Mouse (Mus musculus) hindbrain, embryonic 15.5 days (tissue): Measurements from ENCODE around the gene Epb41l4b. TPM values are rescaled to one million over a fixed set of nuclear protein-coding genes. Genes with fewer than 3 reads are reported as not detected.

Source experiments
- ATAC-seq: fragments of 200-750 bp; cut with Nextera tagmentation; 2 replicates; pipeline ENCODE4 v1.8.0; 2017; ENCODE audit warnings: low read depth, moderate number of reproducible peaks, moderate TSS enrichment; ENCODE audit not compliant: low FRiP score
- H3K27ac ChIP-seq: fragments of 300-500 bp; sonication (generic); replicated peaks from 2 replicates; pipeline ENCODE4 v1.5.1; 2015; ENCODE audit warnings: mild to moderate bottlenecking, inconsistent platforms
- H3K27me3 ChIP-seq: fragments of 300-500 bp; sonication (generic); 2 replicates; pipeline ENCODE4 v1.6.1; 2015; ENCODE audit warnings: control low read depth, inconsistent platforms
- H3K36me3 ChIP-seq: fragments of 300-500 bp; sonication (generic); 2 replicates; pipeline ENCODE4 v1.6.1; 2015; ENCODE audit warnings: control low read depth, inconsistent platforms
- H3K4me1 ChIP-seq: fragments of 300-500 bp; sonication (generic); replicated peaks from 2 replicates; pipeline ENCODE4 v1.6.1; 2015; ENCODE audit warnings: control low read depth, inconsistent platforms
- H3K4me2 ChIP-seq: fragments of 300-500 bp; sonication (generic); 2 replicates; pipeline ENCODE4 v1.6.1; 2015; ENCODE audit warnings: moderate library complexity, mild to moderate bottlenecking, inconsistent platforms
- H3K4me3 ChIP-seq: fragments of 300-500 bp; sonication (generic); 2 replicates; pipeline ENCODE4 v1.5.1; 2015; ENCODE audit warnings: mild to moderate bottlenecking, inconsistent platforms
- H3K9ac ChIP-seq: fragments of 300-500 bp; sonication (generic); 2 replicates; pipeline ENCODE4 v1.6.1; 2015; ENCODE audit warnings: inconsistent platforms
- H3K9me3 ChIP-seq: fragments of 300-500 bp; sonication (generic); 2 replicates; pipeline ENCODE4 v1.6.1; 2016; ENCODE audit warnings: control low read depth, inconsistent platforms
- WGBS: fragments of 180-500 bp; shearing (Covaris S2); methylation state at CpG from one replicate; pipeline ENCODE4 v1.1.7; 2015; 5-methylcytosine and 5-hydroxymethylcytosine counted together
- polyA plus RNA-seq: library from polyadenylated mRNA; unstranded; fragments of >200 nt; fragmentation: Nextera tagmentation; extraction: Ambion mirVana; gene quantifications from 2 replicates; pipeline ENCODE4 v1.2.1, GENCODE M21; 2015

Epb41l4b gene
- polyA plus RNA-seq, 1 experiment from 2014 or later: 3.5 TPM

- Histone ChIP-seq H3K36me3 (0 out of 2 replicates have a peak, but pooled peaks cover 5% of the 10 kb centered on the region), H3K9me3 (no peaks in the 10 kb centered on the region), H3K27me3 (no peaks in the 10 kb centered on the region), H3K9ac (no peak overlapping the region), H3K27ac (no peak overlapping the region), H3K4me3 (no peak overlapping the region), H3K4me2 (no peak overlapping the region), H3K4me1 (0 out of 2 replicates have a peak, but pooled peaks cover 5% of the 10 kb centered on the region)
- ATAC-seq: no peak
- WGBS: 28% methylated on average over 4 of the region's 5 CpGs
Measured at GRCm38 (mm10) chr4:57103830-57104229, 39.4 kb downstream of the Epb41l4b start.

GRCm38 (mm10) chr4:57101095-57101494, 42.1 kb downstream of the Epb41l4b start:
- Histone ChIP-seq H3K4me1 (peaks cover 5% of the 10 kb centered on the region; the same call in 1 of the 2 replicates), H3K9ac (no peak overlapping the region), H3K9me3 (no peaks in the 10 kb centered on the region), H3K36me3 (0 out of 2 replicates have a peak, but pooled peaks cover 5% of the 10 kb centered on the region), H3K4me2 (no peak overlapping the region), H3K27ac (no peak overlapping the region), H3K4me3 (no peak overlapping the region), H3K27me3 (no peaks in the 10 kb centered on the region)
- 71% methylated on average over 4 of the region's 4 CpGs for WGBS
- no peak for ATAC-seq

GRCm38 (mm10) chr4:57097411-57097810, 45.8 kb downstream of the Epb41l4b start:
- Histone ChIP-seq H3K9ac (no peak overlapping the region), H3K27ac (no peak overlapping the region), H3K36me3 (0 out of 2 replicates have a peak, but pooled peaks cover 5% of the 10 kb centered on the region), H3K4me2 (no peak overlapping the region), H3K9me3 (no peaks in the 10 kb centered on the region), H3K27me3 (no peaks in the 10 kb centered on the region), H3K4me1 (peaks cover 17% of the 10 kb centered on the region), H3K4me3 (no peak overlapping the region)
- no peak for ATAC-seq
- 72% methylated on average over 4 of the region's 4 CpGs for WGBS

GRCm38 (mm10) chr4:57095569-57095968, 47.7 kb downstream of the Epb41l4b start:
- H3K4me1 ChIP-seq: peaks cover 33% of the 10 kb centered on the region
- H3K4me2 ChIP-seq: no peak overlapping the region
- no peaks in the 10 kb centered on the region for H3K27me3 ChIP-seq
- H3K4me3 ChIP-seq: no peak overlapping the region
- H3K9ac ChIP-seq: no peak overlapping the region
- no peaks in the 10 kb centered on the region for H3K9me3 ChIP-seq
- H3K27ac ChIP-seq: no peak overlapping the region
- ATAC-seq: no peak
- 0 out of 2 replicates have a peak, but pooled peaks cover 2% of the 10 kb centered on the region for H3K36me3 ChIP-seq

- WGBS: 7% methylated on average over 12 of the region's 12 CpGs
- Histone ChIP-seq H3K27me3 (no peaks in the 10 kb centered on the region), H3K9me3 (no peaks in the 10 kb centered on the region), H3K4me2 (peak overlapping the region; percentile 35), H3K27ac (peak overlapping the region; percentile 79), H3K4me3 (no peak overlapping the region), H3K4me1 (peaks cover 33% of the 10 kb centered on the region), H3K36me3 (no peaks in the 10 kb centered on the region), H3K9ac (no peak overlapping the region)
- ATAC-seq: peak; percentile 91
Measured at GRCm38 (mm10) chr4:57091363-57091762, 51.9 kb downstream of the Epb41l4b start.

- Histone ChIP-seq H3K4me2 (no peak overlapping the region), H3K27ac (no peak overlapping the region), H3K4me3 (no peak overlapping the region), H3K36me3 (no peaks in the 10 kb centered on the region), H3K4me1 (peaks cover 21% of the 10 kb centered on the region), H3K27me3 (no peaks in the 10 kb centered on the region), H3K9me3 (no peaks in the 10 kb centered on the region), H3K9ac (no peak overlapping the region)
- 78% methylated on average over 4 of the region's 4 CpGs for WGBS
- no peak for ATAC-seq
Measured at GRCm38 (mm10) chr4:57088301-57088700, 54.9 kb downstream of the Epb41l4b start.

GRCm38 (mm10) chr4:57085750-57086400, 57.4 kb downstream of the Epb41l4b start:
- no peaks in the 10 kb centered on the region for H3K27me3 ChIP-seq

GRCm38 (mm10) chr4:57083653-57084052, 59.6 kb downstream of the Epb41l4b start:
- H3K27me3 ChIP-seq: no peaks in the 10 kb centered on the region
- no peaks in the 10 kb centered on the region for H3K36me3 ChIP-seq
- H3K9ac ChIP-seq: no peak overlapping the region
- no peak for ATAC-seq
- 68% methylated on average over 11 of the region's 11 CpGs for WGBS
- no peak overlapping the region for H3K27ac ChIP-seq
- H3K4me1 ChIP-seq: peaks cover 5% of the 10 kb centered on the region; the same call in 1 of the 2 replicates
- H3K4me3 ChIP-seq: no peak overlapping the region
- no peaks in the 10 kb centered on the region for H3K9me3 ChIP-seq
- no peak overlapping the region for H3K4me2 ChIP-seq

More at GRCm38 (mm10) chr4:57085750-57086400, 57.4 kb downstream of the Epb41l4b start:
- Histone ChIP-seq H3K9me3 (no peaks in the 10 kb centered on the region), H3K36me3 (no peaks in the 10 kb centered on the region), H3K4me2 (no peak overlapping the region), H3K9ac (no peak overlapping the region), H3K27ac (no peak overlapping the region), H3K4me3 (no peak overlapping the region), H3K4me1 (peaks cover 7% of the 10 kb centered on the region)
- no peak for ATAC-seq
- 56% methylated on average over 10 of the region's 10 CpGs for WGBS

- H3K4me1 ChIP-seq: peaks cover 5% of the 10 kb centered on the region; the same call in 1 of the 2 replicates
- no peak overlapping the region for H3K4me2 ChIP-seq
- no peak overlapping the region for H3K27ac ChIP-seq
- no peak overlapping the region for H3K4me3 ChIP-seq
- H3K9me3 ChIP-seq: no peaks in the 10 kb centered on the region
- no peak overlapping the region for H3K9ac ChIP-seq
- WGBS: 63% methylated on average over 10 of the region's 10 CpGs
- no peaks in the 10 kb centered on the region for H3K27me3 ChIP-seq
- no peak for ATAC-seq
- H3K36me3 ChIP-seq: no peaks in the 10 kb centered on the region
Measured at GRCm38 (mm10) chr4:57082775-57083428, 60.3 kb downstream of the Epb41l4b start.

- H3K4me3 ChIP-seq: no peak overlapping the region
- H3K4me2 ChIP-seq: no peak overlapping the region
- WGBS: 46% methylated on average over 7 of the region's 7 CpGs
- H3K27me3 ChIP-seq: no peaks in the 10 kb centered on the region
- ATAC-seq: no peak
- H3K27ac ChIP-seq: no peak overlapping the region
- H3K4me1 ChIP-seq: peaks cover 5% of the 10 kb centered on the region; the same call in 1 of the 2 replicates
- H3K36me3 ChIP-seq: no peaks in the 10 kb centered on the region
- no peaks in the 10 kb centered on the region for H3K9me3 ChIP-seq
- no peak overlapping the region for H3K9ac ChIP-seq
Measured at GRCm38 (mm10) chr4:57081463-57081862, 61.8 kb downstream of the Epb41l4b start.

- ATAC-seq: 0 out of 2 replicates have a peak, but pooled peaks have one; percentile 31
- H3K27ac ChIP-seq: no peak overlapping the region
- H3K36me3 ChIP-seq: no peaks in the 10 kb centered on the region
- no peaks in the 10 kb centered on the region for H3K9me3 ChIP-seq
- WGBS: 83% methylated on average over 7 of the region's 7 CpGs
- no peak overlapping the region for H3K9ac ChIP-seq
- peaks cover 4% of the 10 kb centered on the region; the same call in 1 of the 2 replicates for H3K4me1 ChIP-seq
- no peak overlapping the region for H3K4me3 ChIP-seq
- H3K4me2 ChIP-seq: no peak overlapping the region
- no peaks in the 10 kb centered on the region for H3K27me3 ChIP-seq
Measured at GRCm38 (mm10) chr4:57073843-57074242, 69.4 kb downstream of the Epb41l4b start.

GRCm38 (mm10) chr4:57073174-57073573, 70.1 kb downstream of the Epb41l4b start:
- Histone ChIP-seq H3K27ac (no peak overlapping the region), H3K4me1 (peaks cover 4% of the 10 kb centered on the region; the same call in 1 of the 2 replicates), H3K4me2 (no peak overlapping the region), H3K36me3 (no peaks in the 10 kb centered on the region), H3K9ac (no peak overlapping the region), H3K4me3 (no peak overlapping the region), H3K27me3 (no peaks in the 10 kb centered on the region), H3K9me3 (no peaks in the 10 kb centered on the region)
- no peak for ATAC-seq
- 93% methylated on average over 14 of the region's 14 CpGs for WGBS
